Mouse (Mus musculus) hematopoietic multipotent progenitor cell, adult 10-12 weeks (in vitro differentiated cells): ENCODE measurements around the gene Dyrk1a. TPM values are rescaled to one million over a fixed set of nuclear protein-coding genes. Genes with fewer than 3 reads are reported as not detected.

ENCODE experiments used
- polyA plus RNA-seq: library from polyadenylated mRNA; stranded (reverse); fragments of >175 nt; gene quantifications from 2 replicates; pipeline ENCODE4 v1.2.3, GENCODE M21; 2012; ENCODE audit warnings: low replicate concordance

Gene Dyrk1a
- polyA plus RNA-seq = 22.2 and 26.6 TPM in 2 replicates

DNA sequence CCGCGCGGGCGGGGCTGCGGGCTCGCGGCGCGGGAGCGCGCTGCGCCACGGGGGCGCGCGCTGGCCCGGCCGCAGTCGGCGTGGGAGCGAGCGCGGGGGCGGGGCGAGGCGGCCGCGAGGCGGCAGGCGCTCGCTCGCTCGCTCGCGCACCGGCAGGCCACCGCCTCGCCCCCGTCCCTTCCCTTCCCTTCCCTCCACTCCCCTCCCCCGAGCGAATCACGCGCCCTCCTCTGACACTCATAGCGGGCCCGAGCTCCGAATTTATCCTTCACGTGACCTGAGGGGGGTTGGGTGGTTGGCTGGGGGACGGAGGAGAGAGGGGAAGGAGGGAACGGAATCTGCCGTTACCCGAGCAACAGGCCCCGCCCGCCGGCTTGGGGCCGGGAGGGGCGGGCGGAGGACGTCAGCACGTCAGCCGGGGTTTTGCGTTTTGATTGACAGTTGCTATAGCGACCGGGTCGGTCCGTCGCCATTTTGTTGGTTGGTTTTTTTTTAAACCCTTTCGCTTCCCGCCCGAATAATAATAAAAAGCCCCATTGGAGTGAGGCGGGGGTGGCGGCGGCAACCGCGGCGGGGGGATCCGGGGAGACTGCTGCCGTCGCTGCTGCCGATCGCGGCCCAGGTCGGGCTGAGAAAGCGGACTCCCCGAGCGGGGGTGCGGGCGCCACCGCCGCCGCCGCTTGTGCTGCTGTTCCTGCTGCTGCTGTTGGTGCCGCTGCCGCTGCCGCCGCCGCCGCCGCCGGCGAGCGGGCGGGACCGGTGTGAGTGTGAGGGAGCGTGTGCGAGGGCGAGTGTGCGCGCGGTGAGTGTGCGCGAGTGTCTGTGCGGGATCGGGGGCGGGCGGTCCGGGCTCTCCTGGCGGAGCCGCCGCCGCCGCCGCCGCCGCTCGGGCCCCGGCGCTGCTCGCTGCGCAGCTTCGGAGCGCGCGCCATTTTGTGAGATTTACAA lies at the start of gene Dyrk1a:
Gene Dyrk1a (plus strand): TSS at position 782 of the 948 bp plus-strand sequence.

GRCm38 (mm10) chr16:94526344-94527151 lies 43.3 kb upstream of the Dyrk1a start, which contains the start of gene Vps26c:
Gene Vps26c (minus strand): TSS chr16:94526830.

Other genes with a start within 250 kb of the Dyrk1a start
- gene Ripply3, start 241.6 kb upstream of the Dyrk1a start, polyA plus RNA-seq = 0.31 TPM in 2 replicates
- 5.8 and 7.8 TPM in 2 replicates for gene Ttc3, start 199.4 kb upstream of the Dyrk1a start, polyA plus RNA-seq
- 29.0 and 36.1 TPM in 2 replicates for gene Pigp, start 198.2 kb upstream of the Dyrk1a start, polyA plus RNA-seq
- 5.0 and 6.5 TPM in 2 replicates for gene Vps26c, start 43.2 kb upstream of the Dyrk1a start, polyA plus RNA-seq